2 mouse cellular contexts compared by ENCODE assay signal in genomic region chr4:86841141-86841540, GRCm38 (mm10).
DNase-seq lines count a peak whose midpoint lies in the region.

No protein-coding gene starts in this region.

- DNase-seq in R1 (ENCODE audit: low read depth, low spot score) (peak; percentile 67), ZHBTc4 (ENCODE audit: low read depth, low spot score) (peak; percentile 57)
